Mouse (Mus musculus) embryo, embryonic 9.5 days (tissue): ENCODE results near the gene Nr1i2.
"Not testable (repeated sequence)": the region's sequence is repeated elsewhere in the genome, so short reads cannot be mapped to it uniquely, and the experiment has no call there.

ENCODE experiments used
- DNase-seq: peaks from one replicate; pipeline ENCODE4 v3.0.0-alpha.2; 2017; ENCODE audit errors: extremely low spot score

The Nr1i2 gene

GRCm38 (mm10) chr16:38294685-38295348 is at the start of gene Nr1i2:
TSS of gene Nr1i2 (minus strand) at chr16:38294824.
- DNase-seq: no peak

- DNase-seq: peak; percentile 92
These were observed 47.0 kb upstream of the Nr1i2 start, which contains the start of gene Maats1 for GRCm38 (mm10) chr16:38341396-38342324. TSS of gene Maats1 (minus strand) at chr16:38342143.

- not testable (repeated sequence) for DNase-seq
These were observed 43.5 kb upstream of the Nr1i2 start for GRCm38 (mm10) chr16:38338077-38338476.

- DNase-seq: no peak
These were observed 39.8 kb upstream of the Nr1i2 start for GRCm38 (mm10) chr16:38334431-38334830.

GRCm38 (mm10) chr16:38329340-38329739 is 34.7 kb upstream of the Nr1i2 start:
- no peak for DNase-seq

- DNase-seq: no peak
These were observed 32.3 kb upstream of the Nr1i2 start for GRCm38 (mm10) chr16:38326778-38327397.

GRCm38 (mm10) chr16:38324311-38324710 is 29.7 kb upstream of the Nr1i2 start:
- no peak for DNase-seq

- peak; percentile 55 for DNase-seq
These were observed 26.9 kb upstream of the Nr1i2 start for GRCm38 (mm10) chr16:38321452-38321935.

GRCm38 (mm10) chr16:38319087-38319486 is 24.5 kb upstream of the Nr1i2 start:
- no peak for DNase-seq

- DNase-seq: no peak
These were observed 23.9 kb upstream of the Nr1i2 start for GRCm38 (mm10) chr16:38318492-38318891.

GRCm38 (mm10) chr16:38308195-38308594 is 13.6 kb upstream of the Nr1i2 start:
- DNase-seq: no peak

GRCm38 (mm10) chr16:38307651-38308050 is 13.0 kb upstream of the Nr1i2 start:
- no peak for DNase-seq

GRCm38 (mm10) chr16:38307221-38307605 is 12.6 kb upstream of the Nr1i2 start:
- no peak for DNase-seq

GRCm38 (mm10) chr16:38306571-38307220 is 12.1 kb upstream of the Nr1i2 start:
- DNase-seq: peak; percentile 40

- no peak for DNase-seq
These were observed 10.0 kb upstream of the Nr1i2 start for GRCm38 (mm10) chr16:38304460-38305194.

- no peak for DNase-seq
These were observed 7.7 kb upstream of the Nr1i2 start for GRCm38 (mm10) chr16:38302367-38302766.

- no peak for DNase-seq
These were observed 3.8 kb upstream of the Nr1i2 start for GRCm38 (mm10) chr16:38298410-38298809.

GRCm38 (mm10) chr16:38295349-38295930 is 816 bp upstream of the Nr1i2 start:
- DNase-seq: no peak

GRCm38 (mm10) chr16:38290151-38290550 is 4.5 kb downstream of the Nr1i2 start:
- DNase-seq: no peak

GRCm38 (mm10) chr16:38288851-38289250 is 5.8 kb downstream of the Nr1i2 start:
- DNase-seq: peak; percentile 34

GRCm38 (mm10) chr16:38287762-38288161 is 6.9 kb downstream of the Nr1i2 start:
- DNase-seq: no peak
